Mouse (Mus musculus) neural tube, embryonic 13.5 days (tissue): Measurements from ENCODE around the gene Traip. TPM values are rescaled to one million over a fixed set of nuclear protein-coding genes. Genes with fewer than 3 reads are reported as not detected.
A peak's percentile ranks its signal among the peaks of the same experiment; 100 is the strongest.

Experiments used
- ATAC-seq: fragments of 200-750 bp; cut with Nextera tagmentation; 2 replicates; pipeline ENCODE4 v1.8.0; 2017; ENCODE audit warnings: low read depth, mild to moderate bottlenecking, moderate TSS enrichment, moderate library complexity
- H3K27ac ChIP-seq: fragments of 300-500 bp; sonication (generic); replicated peaks from 2 replicates; pipeline ENCODE4 v1.5.1; 2015; ENCODE audit warnings: moderate library complexity, mild to moderate bottlenecking, inconsistent platforms
- H3K27me3 ChIP-seq: fragments of 300-500 bp; sonication (generic); 2 replicates; pipeline ENCODE4 v1.6.1; 2015; ENCODE audit warnings: mild to moderate bottlenecking, inconsistent platforms
- H3K36me3 ChIP-seq: fragments of 300-500 bp; sonication (generic); 2 replicates; pipeline ENCODE4 v1.6.1; 2015; ENCODE audit warnings: mild to moderate bottlenecking, inconsistent platforms
- H3K4me1 ChIP-seq: fragments of 300-500 bp; sonication (generic); replicated peaks from 2 replicates; pipeline ENCODE4 v1.6.1; 2015; ENCODE audit warnings: inconsistent platforms
- H3K4me2 ChIP-seq: fragments of 300-500 bp; sonication (generic); 2 replicates; pipeline ENCODE4 v1.6.1; 2015; ENCODE audit warnings: inconsistent platforms, mild to moderate bottlenecking, moderate library complexity
- H3K4me3 ChIP-seq: fragments of 300-500 bp; sonication (generic); 2 replicates; pipeline ENCODE4 v1.5.1; 2015; ENCODE audit warnings: mild to moderate bottlenecking, inconsistent platforms
- H3K9ac ChIP-seq: fragments of 300-500 bp; sonication (generic); 2 replicates; pipeline ENCODE4 v1.6.1; 2015; ENCODE audit warnings: moderate library complexity, mild to moderate bottlenecking, inconsistent platforms
- H3K9me3 ChIP-seq: fragments of 300-500 bp; sonication (generic); 2 replicates; pipeline ENCODE4 v1.6.1; 2016; ENCODE audit warnings: inconsistent platforms
- WGBS: fragments of 180-500 bp; shearing (Covaris S2); methylation state at CpG from one replicate; pipeline ENCODE4 v1.1.7; 2015; 5-methylcytosine and 5-hydroxymethylcytosine counted together
- polyA plus RNA-seq: library from polyadenylated mRNA; unstranded; fragments of >200 nt; fragmentation: Nextera tagmentation; extraction: Ambion mirVana; gene quantifications from 2 replicates; pipeline ENCODE4 v1.2.1, GENCODE M21; 2015

Traip gene
- polyA plus RNA-seq, 1 experiment from 2014 or later: 6.7 TPM

- Histone ChIP-seq H3K9ac (no peak within 1 kb of the TSS), H3K27me3 (no peaks in the 10 kb centered on the region), H3K9me3 (no peaks in the 10 kb centered on the region), H3K27ac (no peak within 1 kb of the TSS), H3K4me3 (no peak within 1 kb of the TSS), H3K4me2 (no peak within 1 kb of the TSS), H3K4me1 (0 out of 2 replicates have a peak, but pooled peaks cover 5% of the 10 kb centered on the region), H3K36me3 (no peaks in the 10 kb centered on the region)
- 69% methylated on average over 12 of the region's 12 CpGs for WGBS
- no peak for ATAC-seq
These were observed 25.8 kb downstream of the Traip start, which contains the start of gene Uba7 for GRCm38 (mm10) chr9:107975399-107976386. Gene Uba7, plus strand, starts transcription at chr9:107975505.

- WGBS: 90% methylated on average over 12 of the region's 12 CpGs
- H3K27ac ChIP-seq: no peak overlapping the region
- H3K4me3 ChIP-seq: no peak overlapping the region
- no peaks in the 10 kb centered on the region for H3K36me3 ChIP-seq
- H3K27me3 ChIP-seq: peaks cover 9% of the 10 kb centered on the region
- no peak overlapping the region for H3K9ac ChIP-seq
- no peaks in the 10 kb centered on the region for H3K9me3 ChIP-seq
- peaks cover 31% of the 10 kb centered on the region for H3K4me1 ChIP-seq
- ATAC-seq: no peak
- no peak overlapping the region for H3K4me2 ChIP-seq
These were observed 28.9 kb downstream of the Traip start for GRCm38 (mm10) chr9:107978815-107979214.

GRCm38 (mm10) chr9:107981684-107982605, 32.0 kb downstream of the Traip start:
- no peaks in the 10 kb centered on the region for H3K36me3 ChIP-seq
- peaks cover 26% of the 10 kb centered on the region for H3K27me3 ChIP-seq
- no peaks in the 10 kb centered on the region for H3K9me3 ChIP-seq
- peak overlapping the region; percentile 94 for H3K27ac ChIP-seq
- no peak for ATAC-seq
- H3K9ac ChIP-seq: peak overlapping the region; percentile 76; the same call in 1 of the 2 replicates
- H3K4me1 ChIP-seq: peaks cover 41% of the 10 kb centered on the region
- H3K4me3 ChIP-seq: no peak overlapping the region
- peak overlapping the region; percentile 82 for H3K4me2 ChIP-seq
- WGBS: 57% methylated on average over 7 of the region's 7 CpGs

- 0 out of 2 replicates have a peak, but pooled peaks have one; percentile 6 for ATAC-seq
- no peaks in the 10 kb centered on the region for H3K36me3 ChIP-seq
- whole genome bisulfite sequencing: 47% methylated on average over 14 of the region's 14 CpGs
- H3K4me3 ChIP-seq: peak within 1 kb of the TSS; percentile 67
- H3K9me3 ChIP-seq: no peaks in the 10 kb centered on the region
- peaks cover 31% of the 10 kb centered on the region for H3K27me3 ChIP-seq
- H3K4me1 ChIP-seq: peaks cover 45% of the 10 kb centered on the region
- peak within 1 kb of the TSS; percentile 76 for H3K9ac ChIP-seq
- peak within 1 kb of the TSS; percentile 82 for H3K4me2 ChIP-seq
- H3K27ac ChIP-seq: peak within 1 kb of the TSS; percentile 94
These were observed 32.9 kb downstream of the Traip start, which contains the start of gene Gm20661 for GRCm38 (mm10) chr9:107982681-107983346. Gene Gm20661, plus strand, starts transcription at chr9:107983058.

DNA sequence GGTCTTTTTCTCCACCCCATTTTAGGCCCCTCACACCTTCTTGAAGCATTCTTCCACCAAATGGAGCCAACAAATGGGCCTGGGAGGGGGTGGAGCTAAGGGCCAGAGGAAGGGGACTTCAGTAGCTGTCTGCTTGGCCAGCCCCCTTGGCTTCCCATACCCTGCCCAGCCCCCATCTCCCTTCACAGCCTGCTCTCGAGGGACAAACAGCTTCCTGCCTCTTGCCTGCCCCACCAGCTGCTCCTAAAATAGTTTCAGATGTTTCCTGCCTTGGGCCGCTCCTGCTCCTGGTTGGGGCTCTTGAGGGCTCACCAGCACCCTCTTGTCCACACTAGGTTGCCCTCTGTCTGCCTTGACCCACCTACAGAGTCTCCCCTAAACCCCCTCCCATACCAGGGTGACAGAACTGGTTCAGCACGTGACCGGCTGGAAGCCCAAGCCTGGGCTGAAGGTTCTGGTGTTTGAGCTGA, 33.5 kb downstream of the Traip start:
- Histone ChIP-seq H3K36me3 (no peaks in the 10 kb centered on the region), H3K27ac (peak overlapping the region; percentile 94), H3K4me2 (peak overlapping the region; percentile 82), H3K4me1 (peaks cover 45% of the 10 kb centered on the region), H3K9ac (peak overlapping the region; percentile 76), H3K9me3 (no peaks in the 10 kb centered on the region), H3K27me3 (peaks cover 31% of the 10 kb centered on the region), H3K4me3 (peak overlapping the region; percentile 67)
- ATAC-seq: no peak
- 37% methylated on average over 4 of the region's 4 CpGs for WGBS

DNA sequence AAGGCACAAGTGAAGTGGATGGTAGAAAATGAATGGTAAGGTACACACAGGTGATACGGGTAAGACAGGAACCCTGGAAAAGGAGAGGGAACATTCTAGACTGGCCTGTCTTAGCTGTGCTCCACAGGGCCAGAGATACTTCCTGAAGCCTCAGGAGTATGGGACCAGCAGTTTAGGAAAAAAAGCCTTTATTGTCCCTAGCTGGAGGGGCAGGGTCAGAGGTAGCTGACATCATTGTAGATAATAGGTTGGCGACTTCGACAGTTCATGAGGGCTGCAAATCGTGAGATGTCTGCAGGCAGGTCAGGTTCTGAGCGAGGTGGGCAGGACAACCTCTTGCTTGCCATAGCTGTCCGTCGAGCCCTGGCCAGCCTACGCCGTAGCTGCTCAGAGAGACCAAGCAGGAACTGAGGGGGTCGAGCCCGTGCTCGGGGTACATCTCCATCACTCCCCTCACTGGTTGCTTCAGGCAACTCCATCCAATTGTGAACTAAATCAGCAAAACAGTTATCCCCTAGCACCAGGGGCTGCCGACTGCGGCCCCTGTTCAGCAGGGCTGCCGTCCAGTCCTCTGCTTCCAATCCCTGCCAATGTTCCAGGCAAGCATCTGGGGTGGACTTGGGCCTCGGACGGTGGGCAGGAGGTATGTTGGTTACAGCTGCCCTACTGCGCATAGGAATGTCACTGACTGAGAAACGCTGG, 34.3 kb downstream of the Traip start:
- Histone ChIP-seq H3K4me3 (peak overlapping the region; percentile 67), H3K4me1 (peaks cover 45% of the 10 kb centered on the region), H3K36me3 (no peaks in the 10 kb centered on the region), H3K9ac (peak overlapping the region; percentile 76), H3K9me3 (no peaks in the 10 kb centered on the region), H3K27ac (peak overlapping the region; percentile 94), H3K4me2 (peak overlapping the region; percentile 82), H3K27me3 (peaks cover 31% of the 10 kb centered on the region)
- no peak for ATAC-seq
- 67% methylated on average over 19 of the region's 19 CpGs for WGBS

GRCm38 (mm10) chr9:107984754-107985055, 34.8 kb downstream of the Traip start:
- Histone ChIP-seq H3K9ac (peak overlapping the region; percentile 76), H3K9me3 (no peaks in the 10 kb centered on the region), H3K4me3 (peak overlapping the region; percentile 67), H3K4me1 (peaks cover 45% of the 10 kb centered on the region), H3K27me3 (peaks cover 31% of the 10 kb centered on the region), H3K27ac (peak overlapping the region; percentile 94), H3K4me2 (peak overlapping the region; percentile 82), H3K36me3 (no peaks in the 10 kb centered on the region)
- 67% methylated on average over 9 of the region's 9 CpGs for WGBS
- ATAC-seq: no peak

- Histone ChIP-seq H3K9me3 (no peaks in the 10 kb centered on the region), H3K36me3 (no peaks in the 10 kb centered on the region), H3K27ac (peak within 1 kb of the TSS; percentile 94), H3K4me3 (peak within 1 kb of the TSS; percentile 67), H3K4me1 (peaks cover 45% of the 10 kb centered on the region), H3K27me3 (peaks cover 31% of the 10 kb centered on the region), H3K4me2 (peak within 1 kb of the TSS; percentile 82), H3K9ac (peak within 1 kb of the TSS; percentile 76)
- WGBS: under 1% methylated on average over 58 of the region's 58 CpGs
- ATAC-seq: peak; percentile 84
These were observed 35.5 kb downstream of the Traip start, which contains the start of gene Inka1 for GRCm38 (mm10) chr9:107985131-107986119. Gene Inka1, minus strand, starts transcription at chr9:107985879.

DNA sequence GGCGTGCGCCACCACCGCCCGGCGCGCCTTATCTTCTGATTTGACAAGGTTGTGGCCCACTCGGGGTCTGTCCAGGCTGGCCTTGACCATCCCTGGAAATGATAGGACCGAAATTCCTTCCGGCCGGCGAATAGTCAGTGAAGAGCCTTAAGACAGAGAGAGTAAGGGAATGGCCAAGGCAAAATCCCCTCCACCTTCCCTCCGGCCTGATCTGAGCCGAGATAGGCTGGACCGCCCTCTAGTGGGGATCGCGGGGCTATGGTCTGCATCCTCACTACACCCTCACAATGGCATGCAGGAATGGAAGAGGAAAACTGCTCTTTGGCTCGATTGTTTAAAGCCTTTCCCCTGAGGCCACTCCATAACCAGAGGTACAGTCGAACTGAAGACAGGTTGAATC, 36.4 kb downstream of the Traip start:
- no peaks in the 10 kb centered on the region for H3K9me3 ChIP-seq
- H3K4me1 ChIP-seq: peaks cover 40% of the 10 kb centered on the region
- H3K4me2 ChIP-seq: peak overlapping the region; percentile 82
- ATAC-seq: peak; percentile 80
- H3K36me3 ChIP-seq: no peaks in the 10 kb centered on the region
- no peak overlapping the region for H3K9ac ChIP-seq
- WGBS: 6% methylated on average over 18 of the region's 18 CpGs
- peak overlapping the region; percentile 67 for H3K4me3 ChIP-seq
- peaks cover 31% of the 10 kb centered on the region for H3K27me3 ChIP-seq
- H3K27ac ChIP-seq: peak overlapping the region; percentile 38

GRCm38 (mm10) chr9:107987950-107988349, 38.0 kb downstream of the Traip start:
- H3K9ac ChIP-seq: no peak overlapping the region
- no peak overlapping the region for H3K27ac ChIP-seq
- H3K9me3 ChIP-seq: no peaks in the 10 kb centered on the region
- peaks cover 26% of the 10 kb centered on the region for H3K4me1 ChIP-seq
- H3K4me3 ChIP-seq: no peak overlapping the region
- ATAC-seq: no peak
- H3K36me3 ChIP-seq: no peaks in the 10 kb centered on the region
- H3K4me2 ChIP-seq: no peak overlapping the region
- WGBS: 72% methylated on average over 3 of the region's 3 CpGs
- peaks cover 30% of the 10 kb centered on the region for H3K27me3 ChIP-seq
